Mouse (Mus musculus) T-cell, adult 2 months (primary cell): ENCODE data around the gene Dgat2.
A peak's percentile ranks its signal among the peaks of the same experiment; 100 is the strongest.

ENCODE experiments used
- DNase-seq: peaks from one replicate; pipeline ENCODE4 v3.0.0; 2022; ENCODE audit warnings: low spot score

Gene Dgat2

DNA sequence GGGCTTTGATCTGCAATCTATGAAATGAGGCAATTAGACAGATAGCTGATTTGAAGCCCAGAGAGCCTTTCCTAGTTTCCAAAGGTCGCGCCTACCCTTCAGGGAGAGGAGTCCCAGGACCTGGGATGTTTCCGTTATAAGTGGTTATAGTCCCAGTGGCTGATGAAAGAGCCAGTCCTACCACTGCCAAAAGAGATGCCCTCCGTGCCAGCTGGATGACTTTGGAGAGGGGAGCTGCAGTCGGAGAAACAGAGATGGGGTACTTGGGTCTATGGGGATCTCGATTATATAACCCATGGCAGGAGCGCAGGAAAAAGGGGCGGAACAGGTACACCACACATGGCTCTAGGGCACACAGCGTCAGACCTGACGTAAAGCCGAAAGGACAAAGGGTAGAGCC lies 20.6 kb downstream of the Dgat2 start:
- DNase-seq = no peak

DNA sequence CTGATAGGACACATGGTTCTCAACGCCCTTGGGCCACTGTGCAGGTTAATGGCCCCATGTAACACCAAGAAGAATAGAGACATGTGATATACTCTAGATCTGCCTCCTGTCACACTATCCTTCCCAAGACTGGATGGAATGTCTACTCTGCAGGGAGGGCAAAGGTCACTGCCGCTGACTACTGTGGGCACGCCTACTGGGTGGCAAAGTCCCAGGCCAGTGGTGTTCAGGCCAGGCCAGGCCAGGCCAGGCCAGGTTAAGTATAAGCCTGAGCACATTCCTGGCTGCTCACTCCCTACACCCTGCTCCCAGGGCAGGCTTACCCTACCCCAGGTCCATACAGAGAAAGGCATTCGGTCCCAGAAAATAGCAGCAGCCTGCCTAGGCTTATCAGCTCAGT lies 21.0 kb downstream of the Dgat2 start:
- DNase-seq = no peak

GRCm38 (mm10) chr7:99160995-99161394 lies 21.5 kb downstream of the Dgat2 start:
- DNase-seq = no peak

DNA sequence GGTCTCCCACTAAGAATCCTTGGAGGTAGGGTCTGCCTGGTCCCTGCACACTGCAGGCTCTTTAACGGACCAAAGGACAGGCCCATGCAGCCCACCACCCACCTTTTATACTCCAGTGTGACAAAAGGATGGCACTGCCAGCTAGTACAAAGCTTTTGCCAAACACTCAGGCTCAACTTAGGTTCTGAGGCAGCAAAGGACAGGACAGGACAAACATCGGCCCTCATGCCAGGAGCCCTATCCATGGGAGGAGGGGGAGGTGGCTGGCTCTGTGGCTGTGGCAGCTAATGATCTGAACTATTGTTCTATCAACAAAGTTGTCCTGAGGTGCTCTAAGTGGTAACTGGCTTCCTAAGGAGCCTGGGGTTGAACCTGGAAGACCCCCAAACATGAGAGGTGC lies 23.1 kb downstream of the Dgat2 start:
- DNase-seq = no peak

GRCm38 (mm10) chr7:99158904-99159303 lies 23.6 kb downstream of the Dgat2 start:
- no peak for DNase-seq

DNA sequence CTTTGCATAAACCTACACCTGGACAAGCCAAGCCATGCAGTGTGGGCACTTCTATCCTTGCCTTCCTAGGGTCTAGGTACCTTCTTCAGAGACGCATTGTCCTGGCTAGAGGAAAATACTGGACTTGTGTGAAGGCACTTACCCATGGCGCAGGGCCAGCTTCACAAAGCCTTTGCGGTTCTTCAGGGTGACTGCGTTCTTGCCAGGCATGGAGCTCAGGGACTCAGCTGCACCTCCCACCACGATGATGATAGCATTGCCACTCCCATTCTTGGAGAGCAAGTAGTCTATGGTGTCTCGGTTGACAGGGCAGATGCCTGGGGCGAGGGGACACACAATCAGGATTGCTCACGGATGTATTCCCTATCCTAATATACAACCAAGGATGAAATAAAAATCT lies 24.5 kb downstream of the Dgat2 start:
- DNase-seq = no peak

DNA sequence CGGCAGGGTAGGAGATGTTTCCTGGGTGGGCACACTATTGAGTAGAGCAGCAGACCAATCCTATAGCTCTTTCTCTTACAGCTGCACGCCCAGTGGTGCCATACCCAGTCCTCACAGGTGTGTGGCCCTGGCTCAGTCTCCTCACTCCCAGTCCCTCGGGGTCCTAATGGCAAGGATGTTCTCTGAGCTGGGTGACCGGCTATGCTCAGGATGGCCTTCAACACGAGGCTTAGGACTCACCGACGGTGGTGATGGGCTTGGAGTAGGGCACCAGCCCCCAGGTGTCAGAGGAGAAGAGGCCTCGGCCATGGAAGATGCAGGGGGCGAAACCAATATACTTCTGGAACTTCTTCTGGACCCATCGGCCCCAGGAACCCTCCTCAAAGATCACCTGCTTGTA lies 25.8 kb downstream of the Dgat2 start:
- no peak for DNase-seq

- no peak for DNase-seq
Measured at GRCm38 (mm10) chr7:99155311-99156289, 26.9 kb downstream of the Dgat2 start.

GRCm38 (mm10) chr7:99154648-99155151 lies 27.8 kb downstream of the Dgat2 start:
- no peak for DNase-seq

DNA sequence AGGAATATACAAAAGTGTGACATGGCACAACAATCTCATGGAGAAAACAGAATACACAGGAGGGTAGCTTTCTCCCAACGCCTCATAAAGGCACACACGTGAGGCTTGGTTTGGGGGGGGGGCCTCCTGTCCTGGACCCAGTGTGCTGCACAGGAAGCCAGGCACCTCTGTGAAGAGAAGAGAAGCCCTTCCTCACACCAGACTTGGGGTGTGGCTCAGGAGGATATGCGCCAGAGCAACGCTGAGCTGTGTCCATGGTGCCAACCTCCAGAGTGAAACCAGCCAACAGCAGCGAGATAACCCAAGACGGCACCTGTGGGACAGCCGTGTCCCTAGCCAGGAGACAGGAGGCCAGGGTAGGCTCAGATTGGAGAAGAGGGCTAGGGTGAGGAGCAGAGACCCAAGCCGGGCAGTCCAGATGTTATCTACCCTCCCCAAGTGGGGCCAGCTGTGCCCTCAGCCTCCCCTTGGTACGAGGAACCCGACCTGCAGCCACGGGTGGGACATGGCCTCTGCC lies 28.8 kb downstream of the Dgat2 start:
- no peak for DNase-seq

GRCm38 (mm10) chr7:99152756-99153155 lies 29.8 kb downstream of the Dgat2 start:
- DNase-seq = peak; percentile 28

GRCm38 (mm10) chr7:99151342-99151741 lies 31.2 kb downstream of the Dgat2 start:
- peak; percentile 93 for DNase-seq

DNA sequence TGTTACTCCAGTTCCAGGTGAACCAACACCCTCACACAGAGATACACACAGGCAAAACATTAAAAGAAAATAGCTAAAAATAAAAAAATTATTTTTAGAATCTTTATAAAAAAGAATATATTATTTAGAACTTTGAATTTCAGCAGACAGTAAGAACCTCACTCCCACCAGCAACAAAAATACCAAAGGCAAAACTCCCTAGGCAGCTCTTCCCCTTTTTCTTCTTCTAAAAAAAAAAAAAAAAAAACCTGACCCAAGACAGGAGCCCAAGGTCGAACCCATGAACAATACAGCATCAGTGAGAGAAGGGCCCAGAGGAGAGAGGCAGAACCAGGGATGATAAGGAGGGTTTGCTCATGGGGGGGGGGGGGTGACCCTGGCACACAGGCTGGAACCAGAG lies 33.5 kb downstream of the Dgat2 start:
- no peak for DNase-seq

DNA sequence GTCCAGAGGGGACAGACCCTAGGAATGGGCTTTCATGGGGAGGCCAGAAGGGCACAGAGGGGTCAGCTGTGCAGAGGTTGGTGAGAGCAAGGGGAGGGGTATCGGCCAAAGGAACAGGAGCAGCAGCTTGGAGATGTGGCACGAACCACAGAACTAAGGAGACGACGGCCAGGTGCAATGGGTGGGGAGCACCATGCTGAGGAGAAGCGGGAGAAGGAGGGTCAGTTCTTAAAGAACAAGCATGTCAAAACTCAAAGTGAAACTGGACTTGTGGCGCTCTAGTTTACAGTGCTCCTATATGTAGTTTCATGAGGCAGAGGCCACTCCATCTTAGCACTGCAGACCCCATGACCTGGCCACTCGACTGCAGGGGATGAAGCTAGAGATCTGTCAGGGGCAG lies 35.0 kb downstream of the Dgat2 start:
- no peak for DNase-seq

DNA sequence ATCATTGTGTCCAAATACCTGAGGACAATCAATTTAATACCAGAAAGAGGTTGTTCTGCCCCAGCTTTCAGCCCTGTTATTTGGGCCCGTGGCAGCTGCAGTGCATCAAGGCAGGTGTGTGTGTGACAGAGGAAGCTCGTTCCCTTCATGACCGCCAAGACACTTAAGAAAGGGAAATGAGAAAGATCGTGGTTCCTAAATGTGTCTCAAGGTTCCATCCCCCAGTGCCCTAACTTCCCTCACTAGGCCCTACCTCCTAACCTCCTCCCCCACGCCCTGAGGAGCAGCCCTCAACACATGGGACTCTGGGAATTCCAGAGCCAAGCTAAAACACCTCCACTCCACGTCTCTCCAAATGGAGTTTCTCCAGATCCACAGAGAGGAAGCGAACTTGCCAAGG lies 35.6 kb downstream of the Dgat2 start:
- DNase-seq = no peak

DNA sequence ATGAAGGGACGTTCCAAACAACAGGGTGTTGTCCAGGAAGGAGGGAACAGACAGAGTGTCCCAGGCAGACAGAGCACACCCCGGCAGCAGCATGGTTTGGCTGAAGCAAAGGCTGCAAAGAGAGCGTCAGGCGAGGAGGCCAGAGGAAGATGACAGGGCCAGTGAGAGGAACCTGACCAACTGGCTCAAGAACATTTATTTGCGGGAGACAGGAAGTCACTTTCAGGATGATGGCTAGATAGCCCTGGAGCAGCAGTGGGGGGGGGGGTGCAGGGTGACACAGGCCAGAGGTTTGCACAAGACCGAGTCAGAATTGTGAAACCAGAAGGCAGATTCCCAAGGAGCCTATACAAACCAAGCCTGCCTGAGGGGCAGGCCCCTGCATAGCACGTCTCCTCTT lies 36.5 kb downstream of the Dgat2 start:
- DNase-seq = no peak

DNA sequence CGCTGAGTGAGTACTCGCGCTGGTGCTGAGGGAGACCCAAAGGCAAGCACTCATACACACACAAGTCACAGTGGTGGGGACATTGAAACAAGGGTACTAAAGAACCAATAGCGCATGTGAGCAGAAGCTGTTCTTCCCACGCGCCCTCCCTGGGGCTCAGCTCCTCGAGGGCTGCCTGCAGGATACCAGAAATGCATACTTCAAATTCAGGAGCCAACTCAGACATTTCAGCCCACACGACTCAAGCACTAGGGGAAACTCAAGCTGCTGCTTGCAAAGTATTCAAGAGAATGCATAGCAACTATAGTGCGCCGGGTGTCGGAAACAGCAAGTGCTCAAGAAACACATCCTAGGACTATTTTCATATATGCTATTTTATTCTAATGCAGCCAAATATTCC lies 37.9 kb downstream of the Dgat2 start:
- DNase-seq = no peak

DNA sequence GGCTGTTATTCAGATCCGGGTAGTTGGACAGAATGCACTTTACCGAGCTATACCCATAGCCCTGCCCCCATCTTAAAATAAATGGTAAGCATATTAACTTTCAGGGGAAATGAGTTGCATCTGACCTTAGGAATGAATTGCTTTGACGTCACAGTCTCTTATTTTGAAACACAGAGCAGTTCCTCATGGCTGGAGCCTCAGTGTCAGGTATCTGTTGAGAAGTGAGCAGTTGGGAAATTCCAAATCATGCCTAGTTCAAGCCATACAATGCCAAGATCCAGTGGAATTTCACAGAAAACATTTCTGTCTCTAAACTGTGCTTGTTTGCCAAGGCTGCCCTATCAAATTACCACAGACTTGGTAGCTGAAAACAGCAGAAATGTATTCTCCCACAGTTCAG lies 39.3 kb downstream of the Dgat2 start:
- DNase-seq = no peak

DNA sequence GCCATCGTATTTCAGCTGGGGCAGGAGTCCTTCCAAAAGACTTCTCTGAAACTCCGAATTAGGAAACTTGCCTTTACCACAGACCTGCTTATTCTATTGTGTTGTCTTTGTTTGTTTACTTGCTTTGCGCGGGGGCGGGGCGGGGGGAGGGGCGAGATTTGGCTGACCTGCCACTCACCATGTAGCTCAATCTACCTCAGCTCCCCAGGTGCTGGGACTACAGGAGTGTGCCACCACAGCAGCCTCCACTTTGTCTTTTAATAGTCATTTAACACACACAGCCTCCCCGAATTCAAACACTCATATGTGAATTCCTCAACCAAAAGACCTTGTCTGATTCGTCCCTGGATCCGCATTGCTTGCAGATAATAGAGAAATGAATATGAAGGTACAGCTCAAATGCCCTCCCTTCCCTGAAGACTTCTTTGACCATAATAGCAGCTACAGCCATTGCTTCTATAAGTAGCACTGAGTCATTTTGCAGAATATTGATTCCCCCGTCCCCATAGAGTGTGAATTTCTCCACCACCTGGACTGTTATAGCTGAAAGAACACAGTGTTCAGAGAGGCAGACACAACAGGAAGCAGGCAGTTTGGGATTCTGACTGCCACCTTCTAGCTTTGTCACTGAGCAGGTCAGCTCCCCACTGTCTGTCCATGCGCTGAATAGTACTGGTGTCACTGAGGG lies 40.5 kb downstream of the Dgat2 start:
- DNase-seq = no peak

GRCm38 (mm10) chr7:99140984-99141918 lies 41.3 kb downstream of the Dgat2 start, which contains the start of gene Uvrag:
Gene Uvrag, minus strand, starts transcription at chr7:99141141.
- peak; percentile 98 for DNase-seq

GRCm38 (mm10) chr7:99140511-99140910 lies 42.0 kb downstream of the Dgat2 start:
- no peak for DNase-seq
